Mouse (Mus musculus) gastrocnemius, postnatal 10 days (tissue): ENCODE data around the gene Cpa5. TPM values are rescaled to one million over a fixed set of nuclear protein-coding genes. Genes with fewer than 3 reads are reported as not detected.
A peak's percentile ranks its signal among the peaks of the same experiment; 100 is the strongest.

Experiments used
- DNase-seq: peaks from one replicate; pipeline ENCODE4 v3.0.0; 2021; ENCODE audit warnings: mixed read lengths
- total RNA-seq, 2 experiments: library from RNA; stranded (reverse); gene quantifications; 2 replicates each; pipeline ENCODE4 v1.2.3; 2021

Gene Cpa5
- total RNA-seq, 2 experiments from 2014 or later = 0.78 to 0.93 TPM

DNA sequence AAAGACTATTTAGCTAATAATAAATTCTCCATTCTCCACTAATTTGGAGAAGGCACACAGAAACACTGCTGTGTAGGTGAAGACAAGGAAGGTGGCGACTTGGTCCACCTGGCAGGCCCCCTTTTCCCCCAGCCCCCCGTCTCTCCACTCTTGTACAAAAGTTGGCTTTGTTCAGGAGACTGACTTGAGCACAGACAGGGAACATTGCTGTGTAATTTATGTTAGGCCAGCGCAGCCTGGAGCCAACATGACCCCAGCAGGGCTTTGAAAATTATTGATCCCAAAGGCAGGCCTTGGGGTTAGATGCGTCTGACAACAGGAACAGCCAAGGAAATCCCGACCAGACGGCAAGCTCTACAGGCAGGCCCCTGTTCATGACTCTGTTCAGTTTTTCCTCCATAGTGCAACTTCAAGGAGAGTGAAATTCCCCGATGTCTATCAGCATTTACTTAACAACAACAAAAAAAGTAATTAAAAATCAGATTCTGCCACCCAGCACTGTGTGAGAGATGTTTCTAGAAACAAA is 6.4 kb upstream of the Cpa5 start:
- no peak for DNase-seq

DNA sequence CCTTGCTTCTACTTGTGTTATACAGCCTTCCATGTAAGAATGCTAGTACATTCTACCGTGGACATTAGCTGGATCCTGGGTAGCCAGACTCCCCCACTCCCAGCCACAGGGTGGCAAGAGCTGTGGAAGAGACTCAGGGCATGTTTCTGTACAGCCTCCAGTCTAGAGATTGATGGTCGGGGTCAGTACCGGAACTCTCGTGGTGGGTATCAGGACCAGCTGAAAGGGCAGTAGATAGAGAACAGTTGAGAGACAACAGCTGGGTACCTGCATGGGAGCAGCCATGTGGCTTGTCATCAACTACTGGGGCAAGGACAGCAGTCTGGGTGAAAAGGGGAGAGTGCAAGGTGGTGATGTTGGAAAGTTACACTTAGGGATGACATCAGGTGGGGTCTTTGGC is 5.7 kb upstream of the Cpa5 start:
- no peak for DNase-seq

DNA sequence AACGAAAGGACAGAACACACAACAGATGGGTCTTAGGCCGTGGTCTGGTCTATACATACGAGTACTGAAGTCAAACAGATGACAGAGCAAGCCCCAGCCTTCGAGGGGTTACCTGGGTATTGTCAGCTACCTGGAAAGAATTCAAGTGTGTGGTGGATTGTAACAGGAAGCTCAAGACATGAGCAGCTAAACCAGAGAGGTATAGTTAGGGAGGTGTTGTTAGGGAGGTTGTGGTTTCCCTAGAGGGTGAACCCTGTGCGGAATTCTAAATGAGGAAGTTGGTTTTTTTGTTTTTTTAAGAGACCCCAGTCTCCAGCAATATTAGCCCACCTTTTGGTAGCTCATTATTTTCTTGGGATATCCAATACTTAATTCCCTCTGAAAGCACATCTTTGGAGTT is 5.1 kb upstream of the Cpa5 start:
- DNase-seq = no peak

DNA sequence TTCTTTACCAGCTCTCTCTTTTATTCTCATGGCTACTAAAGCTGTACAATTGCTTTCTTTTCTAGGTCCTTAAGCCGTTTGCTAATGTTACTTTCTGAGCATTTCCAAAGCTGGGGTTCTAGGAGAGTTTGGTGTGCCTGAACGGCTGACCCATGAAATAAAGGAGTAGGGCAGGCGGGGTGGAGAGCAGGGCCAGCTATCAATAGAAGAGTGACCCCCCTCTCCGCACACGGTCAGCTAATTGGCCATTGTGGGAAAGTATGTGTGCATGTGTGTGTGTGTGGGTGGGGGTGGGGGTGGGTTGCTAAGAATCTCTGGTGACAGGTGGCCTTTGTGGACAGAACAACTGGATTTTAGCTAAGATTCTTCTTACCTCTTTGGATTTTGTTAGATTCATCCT is 402 bp downstream of the Cpa5 start:
- no peak for DNase-seq

DNA sequence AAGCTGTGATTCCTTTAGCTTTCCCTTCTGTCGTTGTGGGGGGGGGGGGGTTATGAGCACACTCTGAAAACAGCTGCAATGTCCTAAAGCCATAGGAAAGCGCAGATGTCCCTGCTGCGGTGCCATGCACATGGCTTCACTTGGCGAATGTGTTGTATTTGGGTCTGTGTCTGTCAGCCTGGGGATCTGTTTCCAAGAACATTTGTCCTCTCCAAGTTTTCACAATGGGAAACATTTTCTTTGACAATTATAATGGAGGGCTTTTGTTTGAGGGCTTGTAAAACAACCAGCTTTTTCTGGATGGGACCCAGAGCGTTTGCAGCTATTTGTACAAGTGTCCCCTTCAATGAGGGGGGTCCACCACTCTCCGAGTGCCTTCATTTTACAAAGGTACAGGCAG is 3.4 kb downstream of the Cpa5 start:
- DNase-seq = no peak

DNA sequence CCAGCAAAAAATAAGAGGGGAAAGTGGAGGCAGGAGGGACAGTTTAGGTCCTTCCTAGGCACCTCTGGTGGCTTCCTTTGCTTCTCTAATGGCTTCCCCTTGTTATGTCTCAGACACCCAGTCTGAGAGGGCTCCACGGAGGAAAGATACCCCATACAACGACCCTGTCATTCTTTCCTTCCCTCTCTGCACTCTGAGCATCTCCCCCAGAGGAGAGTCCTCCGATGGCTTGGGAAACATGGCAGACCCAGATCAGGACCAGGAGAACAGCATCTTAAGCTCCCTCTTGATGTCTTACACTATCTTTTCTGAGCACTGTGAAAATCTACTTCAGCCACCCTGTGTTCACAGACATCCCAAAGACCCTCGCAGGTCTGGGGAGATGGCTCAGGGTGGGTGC is 4.9 kb downstream of the Cpa5 start:
- DNase-seq = no peak

DNA sequence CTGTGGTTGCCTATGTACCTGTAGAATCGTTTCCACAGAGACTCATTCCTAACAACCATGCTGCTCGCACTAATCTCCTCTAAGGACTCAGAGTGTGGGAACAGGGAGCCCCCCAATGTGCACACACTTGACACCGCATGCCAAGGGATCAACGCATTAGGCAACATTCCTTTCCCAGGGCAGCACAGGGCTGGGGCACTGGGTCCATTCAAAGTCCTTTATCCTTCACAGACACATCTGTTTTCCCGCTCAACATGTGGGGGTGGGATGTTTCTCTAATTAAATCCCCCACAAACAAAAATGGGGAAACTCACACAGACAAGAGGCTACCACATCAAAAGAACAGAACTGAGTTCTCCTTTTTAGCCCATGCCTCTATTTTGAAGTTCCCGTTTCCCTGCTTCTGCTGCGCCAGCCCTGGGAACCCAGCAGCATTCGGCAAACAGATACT is 5.7 kb downstream of the Cpa5 start:
- DNase-seq = no peak

DNA sequence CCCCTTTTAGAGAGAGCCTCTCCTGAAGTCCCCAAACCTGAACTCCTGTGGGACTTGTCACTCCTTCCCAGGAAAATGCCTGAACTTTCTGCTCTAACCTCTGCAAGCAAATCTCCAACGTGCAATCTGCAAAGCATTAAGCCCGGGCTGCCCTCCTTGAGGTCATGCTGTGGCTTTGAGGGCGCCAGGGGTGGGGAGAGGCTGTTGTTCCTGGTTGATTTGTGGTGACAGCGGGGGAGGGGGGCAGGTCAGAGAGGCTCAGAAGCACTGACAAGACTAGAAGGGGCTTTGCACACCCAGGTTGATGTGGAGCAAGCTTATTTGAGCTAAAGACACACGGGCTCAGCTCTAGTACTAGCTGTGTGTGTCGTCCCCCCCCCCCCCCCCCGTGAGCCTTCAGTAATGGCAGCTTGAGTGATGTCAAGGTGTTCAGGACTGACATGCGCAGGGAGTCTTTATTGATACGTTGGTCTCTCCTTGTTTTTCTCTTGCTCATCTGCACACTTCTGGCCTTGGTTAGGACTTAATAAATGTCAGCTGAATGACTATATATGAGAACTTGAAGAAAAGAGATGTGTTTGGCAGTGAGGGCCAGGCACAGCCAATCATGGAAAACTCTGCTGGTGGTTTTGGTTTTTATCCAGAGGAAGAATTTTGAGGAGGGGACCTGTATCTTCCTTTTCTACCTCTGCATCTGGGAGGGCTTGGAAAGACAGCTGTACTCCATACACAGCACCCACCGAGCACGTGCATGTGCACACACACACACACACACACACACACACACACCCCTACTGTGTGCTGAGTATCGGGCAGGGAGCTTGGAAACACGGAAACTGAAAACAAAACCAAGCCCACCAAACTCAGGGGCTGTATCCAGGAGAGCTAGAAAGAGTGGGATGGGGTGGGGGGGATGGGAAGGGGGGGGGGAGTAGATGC is 6.5 kb downstream of the Cpa5 start:
- DNase-seq = no peak

DNA sequence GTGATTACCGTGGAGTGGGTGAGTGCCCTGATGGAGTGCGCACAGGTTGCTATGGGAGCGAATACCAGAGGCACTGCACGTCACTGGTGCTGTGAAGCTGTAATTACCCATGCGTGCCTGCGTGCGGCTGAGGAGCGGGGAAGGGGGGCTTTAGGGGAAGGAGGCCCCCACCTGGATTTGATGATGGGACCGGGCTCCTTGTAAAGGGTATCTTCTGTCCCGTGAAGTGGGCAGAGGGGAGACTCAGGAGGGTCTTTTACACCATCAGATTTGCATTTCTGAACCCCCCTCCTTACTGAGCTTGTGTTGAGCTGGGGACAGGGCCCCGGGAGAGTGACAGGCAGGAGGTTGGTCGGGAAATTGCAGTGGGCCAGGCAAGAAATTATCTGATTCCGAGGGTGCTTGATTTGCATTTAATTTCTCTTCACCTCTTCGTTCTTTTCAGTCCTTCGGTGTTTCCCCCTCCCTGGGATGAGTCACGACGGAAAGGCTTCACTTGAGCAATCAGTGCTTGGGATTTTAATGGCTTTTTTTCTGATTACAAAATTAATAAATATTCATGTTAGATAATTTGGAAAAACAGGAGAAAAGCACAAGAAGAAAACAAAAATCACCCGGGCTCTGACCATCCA is 7.3 kb downstream of the Cpa5 start:
- DNase-seq = no peak

DNA sequence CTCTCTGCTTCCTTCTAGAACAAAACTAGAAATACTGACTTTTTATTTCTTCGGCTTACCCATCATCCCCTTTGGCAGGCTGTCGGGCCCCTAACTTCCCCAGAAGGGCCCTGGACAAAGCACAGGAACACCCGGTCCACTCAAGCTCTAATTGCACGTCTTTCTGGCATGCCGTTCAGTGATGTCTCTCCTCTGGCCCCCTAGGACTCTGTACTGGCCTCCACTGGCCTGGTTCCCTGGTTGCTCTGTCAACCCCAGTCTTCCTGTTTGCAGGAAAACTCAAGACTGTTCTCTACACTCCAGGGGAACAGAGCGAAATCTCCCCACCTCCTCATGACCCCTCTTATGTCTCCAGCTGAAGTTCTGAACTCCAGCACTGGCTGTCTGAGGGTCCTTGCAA is 7.9 kb downstream of the Cpa5 start:
- DNase-seq = peak; percentile 34

DNA sequence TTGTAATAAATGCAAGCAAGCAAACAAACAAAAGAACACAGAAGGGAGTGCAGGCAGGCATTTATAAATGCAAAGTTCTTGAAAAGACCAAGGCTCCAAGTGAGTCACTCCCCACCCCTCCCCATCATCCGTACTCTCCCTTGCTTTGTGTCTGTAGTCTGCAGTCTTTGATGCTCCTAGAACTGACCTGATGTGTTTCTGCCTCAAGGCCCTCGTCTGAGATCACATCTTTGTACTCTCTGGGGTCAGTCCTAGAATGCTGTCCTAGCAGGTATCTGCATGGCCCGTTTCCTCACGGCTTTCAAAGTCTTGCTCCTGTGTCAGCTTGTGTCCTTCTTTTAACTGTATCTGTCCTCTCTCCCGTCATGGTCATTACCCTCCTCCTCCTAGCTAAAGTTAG is 8.8 kb downstream of the Cpa5 start:
- DNase-seq = no peak

DNA sequence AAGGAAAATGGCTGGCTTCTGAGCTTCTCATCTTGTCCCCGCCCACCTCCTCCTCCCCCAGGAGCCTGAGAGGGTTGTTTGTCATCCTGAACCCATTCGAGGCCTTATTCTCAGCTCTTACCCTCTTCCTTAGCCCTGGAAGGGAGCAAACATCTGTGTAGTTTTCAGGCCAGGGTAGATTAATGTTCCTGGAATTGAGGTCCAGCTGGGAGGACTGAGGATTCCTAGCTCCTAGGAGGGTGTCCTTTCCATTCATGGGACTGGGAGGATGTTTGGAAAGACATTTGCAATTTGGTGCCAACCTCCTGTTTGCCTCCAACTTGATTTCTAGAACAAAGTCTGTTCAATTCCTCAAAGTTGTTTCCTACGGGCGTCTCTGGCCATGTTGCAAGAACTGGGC is 9.8 kb downstream of the Cpa5 start:
- no peak for DNase-seq

DNA sequence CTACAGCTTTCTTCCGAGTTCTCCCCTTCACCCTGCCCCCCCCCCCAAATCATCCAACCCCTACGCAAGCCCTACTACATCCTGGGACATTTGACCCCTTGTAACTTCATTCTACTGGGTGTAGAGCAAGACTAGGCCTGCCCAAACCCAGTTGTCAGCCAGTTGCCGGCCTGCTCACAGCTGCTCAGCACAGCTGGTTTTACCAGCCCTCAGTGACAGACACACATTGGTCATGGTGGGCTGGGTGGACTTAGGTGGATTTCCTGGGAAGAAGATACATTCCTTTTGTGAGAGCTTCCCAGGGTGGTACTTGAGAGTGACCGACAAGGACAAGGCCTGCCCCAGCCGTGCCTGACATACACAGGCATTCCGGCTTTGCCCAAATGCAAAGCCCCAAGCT is 10.2 kb downstream of the Cpa5 start:
- DNase-seq = no peak

DNA sequence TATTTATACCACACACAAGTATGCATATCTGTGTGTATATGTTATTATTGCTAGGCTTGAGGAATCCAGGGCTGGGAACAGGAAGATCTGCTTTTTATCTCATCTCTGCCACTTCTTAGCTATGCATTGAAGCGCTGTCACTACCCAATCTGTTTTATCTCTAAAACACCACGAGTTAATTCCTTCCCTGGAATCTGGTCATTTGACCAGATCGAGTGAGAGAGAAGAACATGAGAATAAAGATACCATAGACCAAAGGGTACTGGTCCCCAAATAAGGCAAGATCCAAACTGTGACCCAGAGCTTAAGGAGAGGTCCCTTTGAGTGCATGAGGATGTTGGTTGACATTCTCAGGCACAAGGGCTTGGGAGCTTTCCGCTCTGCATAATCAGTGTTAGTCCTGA is 11.2 kb downstream of the Cpa5 start:
- no peak for DNase-seq

DNA sequence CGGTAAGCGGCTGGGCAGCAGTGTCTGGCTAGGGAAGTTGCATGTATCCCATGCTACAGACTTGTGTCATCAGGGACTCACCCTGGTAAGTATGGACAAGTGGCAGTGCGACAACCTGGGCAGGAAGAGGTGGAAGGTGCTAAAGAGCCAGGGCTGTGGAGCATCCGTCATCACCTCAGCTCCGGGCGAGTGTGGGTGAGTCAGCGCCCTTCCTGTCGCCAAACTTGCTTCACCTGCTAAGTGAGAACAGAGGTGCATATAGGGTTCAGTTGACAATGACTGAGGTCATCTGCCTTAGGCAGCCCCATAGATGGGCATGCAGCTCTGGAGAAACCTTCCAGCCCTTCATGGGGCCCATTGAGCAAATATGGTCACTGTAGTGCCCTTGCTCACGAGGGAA is 14.0 kb downstream of the Cpa5 start:
- no peak for DNase-seq

DNA sequence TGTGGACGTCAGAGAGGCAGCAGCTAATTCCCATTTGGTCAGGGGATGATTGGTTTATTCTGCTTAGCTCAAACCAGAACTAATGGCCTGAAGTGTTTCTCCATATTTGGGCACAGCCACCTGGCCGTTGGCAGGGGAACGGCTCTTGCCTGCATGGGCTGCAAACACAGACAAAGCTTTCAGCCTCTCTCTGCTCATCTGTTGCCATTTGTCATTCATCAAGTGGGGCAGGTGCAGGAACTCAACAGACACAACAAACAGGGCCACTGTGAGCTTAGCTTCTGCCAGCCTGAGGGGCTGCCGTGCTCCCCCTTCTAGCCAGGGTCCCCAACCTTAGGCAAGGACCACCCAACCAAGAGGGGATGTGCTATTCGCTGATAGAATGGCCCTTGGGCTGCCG is 17.3 kb downstream of the Cpa5 start:
- DNase-seq = no peak

DNA sequence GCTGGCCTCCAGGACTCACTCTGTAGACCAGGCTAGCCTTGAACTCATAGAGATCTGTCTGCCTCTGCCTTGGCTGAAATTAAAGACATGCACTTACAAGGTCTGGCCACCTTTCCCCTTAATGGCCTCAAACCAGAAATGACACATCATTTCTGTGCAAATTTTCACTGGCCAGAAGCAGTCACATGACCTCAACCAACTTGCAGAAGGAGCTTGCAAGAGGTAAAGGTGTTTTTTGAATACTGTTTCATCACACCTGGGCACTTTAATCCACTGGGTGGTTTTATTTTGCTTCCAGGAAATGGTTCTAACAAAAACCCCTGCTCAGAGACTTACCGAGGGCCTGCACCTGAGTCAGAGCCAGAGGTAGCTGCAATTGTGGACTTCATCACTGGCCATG is 19.2 kb downstream of the Cpa5 start:
- DNase-seq = no peak

DNA sequence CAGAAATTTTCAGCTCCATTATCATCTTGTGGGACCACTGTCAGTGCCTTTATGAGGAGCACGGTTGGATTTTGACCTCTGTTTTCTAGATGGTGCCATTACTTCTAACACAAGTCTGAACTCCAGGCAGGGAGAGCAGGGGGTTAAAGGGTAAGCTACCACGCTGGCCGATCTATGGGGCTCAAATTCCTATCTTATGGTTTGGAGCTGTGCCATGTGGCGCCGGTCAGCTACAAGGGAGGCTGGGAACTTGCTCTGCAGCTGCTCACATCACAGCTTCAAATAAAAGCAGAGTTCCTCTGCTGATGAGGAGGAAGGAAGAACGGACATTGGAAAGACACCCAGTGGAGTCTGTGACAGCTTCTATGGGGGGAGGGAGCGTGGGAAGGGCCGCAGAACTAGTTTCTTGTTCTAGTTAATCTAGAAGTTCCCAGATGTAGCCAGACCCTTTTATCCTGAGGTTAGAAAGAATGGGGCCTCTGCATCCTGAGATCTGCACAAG is 24.6 kb downstream of the Cpa5 start:
- no peak for DNase-seq

DNA sequence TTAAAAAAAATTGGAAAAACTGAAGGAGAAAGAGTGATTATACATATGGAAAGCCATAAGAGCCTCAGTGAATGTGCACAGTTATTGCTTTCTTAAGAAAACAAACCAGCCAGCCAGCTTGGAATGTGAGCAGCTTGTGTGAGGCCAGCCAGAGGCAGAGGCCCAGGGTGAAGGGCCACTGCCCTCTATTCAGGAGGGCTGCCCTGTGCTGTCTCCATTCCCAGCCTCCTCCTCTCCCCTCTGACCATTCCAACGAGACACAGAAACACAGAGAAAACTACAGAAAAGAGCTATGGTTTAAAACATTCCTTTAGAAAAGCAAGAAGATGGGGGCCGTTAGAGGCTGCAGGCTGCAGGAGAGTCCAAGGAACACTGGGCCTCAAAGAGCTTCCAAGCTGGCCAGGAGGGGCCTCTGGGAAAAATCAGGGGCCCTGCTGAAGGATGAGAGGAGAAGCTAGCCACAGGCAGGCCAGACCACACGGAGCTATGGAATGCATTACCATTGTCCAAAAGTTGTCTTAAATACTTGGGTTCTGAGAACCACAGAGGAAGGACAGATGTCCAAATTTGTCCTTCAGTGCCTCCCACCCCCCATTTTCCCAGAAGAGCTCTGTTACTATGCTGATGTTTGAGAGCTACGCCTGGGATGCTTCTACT is 25.5 kb downstream of the Cpa5 start:
- no peak for DNase-seq

DNA sequence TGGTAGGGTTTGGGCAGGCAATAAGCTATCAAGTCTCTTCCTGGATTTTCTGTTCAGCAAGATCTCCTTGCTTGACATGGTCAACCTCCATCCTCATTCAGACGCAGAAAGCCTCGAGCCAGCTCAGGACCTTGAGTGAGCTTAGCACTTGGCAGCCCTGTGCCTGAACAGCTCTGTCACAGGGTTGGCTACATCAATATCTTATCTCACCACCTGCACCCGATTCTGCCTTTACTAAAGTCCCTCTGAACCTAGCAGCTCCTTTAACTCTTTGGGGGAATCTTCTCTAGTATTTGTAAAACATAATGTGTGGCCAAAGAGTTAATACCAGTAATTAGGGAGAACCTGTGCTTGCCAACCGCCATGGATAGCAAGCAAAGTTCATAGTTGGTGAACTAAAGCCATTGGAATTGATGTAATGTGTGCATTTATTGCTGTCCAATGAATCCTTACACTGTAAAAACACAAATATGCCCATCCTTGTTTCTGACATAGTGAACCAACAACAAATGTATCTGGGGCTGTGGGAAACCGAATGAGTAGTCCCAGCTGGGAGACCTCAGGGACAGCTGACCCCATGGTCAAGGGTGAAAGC is 28.0 kb downstream of the Cpa5 start, which contains the start of gene Cpa1:
TSS of gene Cpa1 (plus strand) at position 545 of the 595 bp plus-strand sequence.
- no peak for DNase-seq

DNA sequence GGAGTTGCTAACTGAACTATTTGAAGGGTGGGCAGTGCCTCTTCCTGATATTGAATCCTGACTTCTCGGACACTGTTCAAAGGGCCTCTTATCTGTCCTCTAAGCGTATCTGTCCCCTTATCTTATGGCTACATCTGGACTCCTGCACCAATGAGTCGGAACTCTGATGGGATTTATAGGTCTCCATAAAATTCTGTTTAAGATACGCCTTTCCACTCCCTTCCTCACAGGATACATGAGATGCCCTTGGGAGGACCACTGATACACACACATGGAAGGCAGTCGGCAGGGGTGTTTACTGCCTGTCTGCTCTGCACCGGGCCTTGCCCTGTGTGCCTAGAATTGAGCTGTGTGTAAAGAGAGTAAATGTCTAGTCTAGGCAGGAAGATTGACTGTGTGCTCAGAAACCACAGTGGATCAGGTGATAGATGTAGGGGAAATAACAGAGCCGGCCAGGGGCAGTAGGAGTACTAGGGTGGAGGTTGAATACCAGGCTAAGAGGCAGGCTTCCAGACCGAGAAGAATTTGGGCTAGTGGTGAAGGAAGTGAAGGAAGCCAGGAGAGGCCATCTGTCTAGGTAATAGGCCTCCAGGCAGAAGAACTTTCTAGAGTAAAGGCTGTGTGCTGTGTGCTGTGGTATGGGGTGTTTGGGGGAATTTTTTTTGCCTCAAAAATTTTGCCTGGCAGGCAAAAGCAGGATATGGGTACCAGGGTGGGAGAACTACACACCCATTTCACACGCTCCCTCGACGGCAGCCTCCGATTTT is 33.1 kb downstream of the Cpa5 start:
- DNase-seq = no peak

DNA sequence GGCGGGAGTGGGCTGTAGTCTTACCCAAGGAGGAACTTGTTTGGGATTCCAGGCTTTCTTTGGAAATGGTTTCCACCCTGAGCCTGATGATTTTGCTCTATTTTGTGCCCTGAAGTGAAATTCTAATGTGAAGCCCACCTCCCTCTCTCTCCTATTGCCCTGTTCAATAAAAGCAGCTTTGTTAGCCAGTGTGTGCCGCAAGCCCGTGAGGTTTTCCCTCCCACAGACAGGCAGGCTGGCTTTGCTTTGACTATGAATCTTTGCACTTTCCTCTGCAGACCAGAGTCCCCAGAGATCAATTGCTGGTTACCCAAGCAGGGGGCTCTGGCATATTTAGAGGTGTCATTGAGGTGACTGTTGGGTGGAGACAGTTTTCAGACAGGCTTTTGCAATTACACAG is 33.7 kb downstream of the Cpa5 start:
- DNase-seq = no peak
